Mouse (Mus musculus): Measurements from ENCODE around the gene Calb2. TPM values are rescaled to one million over a fixed set of nuclear protein-coding genes. Genes with fewer than 3 reads are reported as not detected.

Calb2 gene
- not detected for polyA plus RNA-seq (2014; fragmentation: Illumina TruSeq; extraction: RNeasy Lipid Tissue Mini Kit (QIAGEN cat#74804); ENCODE audit: low read depth, low replicate concordance)

GRCm38 (mm10) chr8:110168046-110168445, at the start of gene Calb2:
Gene Calb2 (minus strand): TSS chr8:110168210.

GRCm38 (mm10) chr8:110215365-110215764, 47.4 kb upstream of the Calb2 start, which contains the start of gene Cmtr2:
Gene Cmtr2 (plus strand): TSS chr8:110215665.

GRCm38 (mm10) chr8:110102653-110103052, 65.4 kb downstream of the Calb2 start, which contains the start of gene Gm17720:
Gene Gm17720 (minus strand): TSS chr8:110102753.

GRCm38 (mm10) chr8:110100907-110101306, 67.1 kb downstream of the Calb2 start, which contains the start of gene Gm21964:
Gene Gm21964 (plus strand): TSS chr8:110101207.

Other genes with a start within 250 kb of the Calb2 start
- 8.0 TPM for gene Marveld3, start 206.0 kb downstream of the Calb2 start, polyA plus RNA-seq (2014; fragmentation: Illumina TruSeq; extraction: RNeasy Lipid Tissue Mini Kit (QIAGEN cat#74804); ENCODE audit: low read depth, low replicate concordance)
- 0.48 TPM for gene Tat, start 177.8 kb downstream of the Calb2 start, polyA plus RNA-seq (2014; fragmentation: Illumina TruSeq; extraction: RNeasy Lipid Tissue Mini Kit (QIAGEN cat#74804); ENCODE audit: low read depth, low replicate concordance)
- gene Chst4, start 128.5 kb downstream of the Calb2 start, polyA plus RNA-seq (2014; fragmentation: Illumina TruSeq; extraction: RNeasy Lipid Tissue Mini Kit (QIAGEN cat#74804); ENCODE audit: low read depth, low replicate concordance): 3.2 TPM
- gene Zfp612, start 88.5 kb downstream of the Calb2 start, polyA plus RNA-seq (2014; fragmentation: Illumina TruSeq; extraction: RNeasy Lipid Tissue Mini Kit (QIAGEN cat#74804); ENCODE audit: low read depth, low replicate concordance): 11.3 TPM
- gene Gm21964, start 67.0 kb downstream of the Calb2 start, polyA plus RNA-seq (2014; fragmentation: Illumina TruSeq; extraction: RNeasy Lipid Tissue Mini Kit (QIAGEN cat#74804); ENCODE audit: low read depth, low replicate concordance): not detected
- gene Gm17720, start 65.5 kb downstream of the Calb2 start, polyA plus RNA-seq (2014; fragmentation: Illumina TruSeq; extraction: RNeasy Lipid Tissue Mini Kit (QIAGEN cat#74804); ENCODE audit: low read depth, low replicate concordance): not detected
- gene Cmtr2, start 47.5 kb upstream of the Calb2 start, polyA plus RNA-seq (2014; fragmentation: Illumina TruSeq; extraction: RNeasy Lipid Tissue Mini Kit (QIAGEN cat#74804); ENCODE audit: low read depth, low replicate concordance): 4.3 TPM
- gene Hydin, start 98.8 kb upstream of the Calb2 start, polyA plus RNA-seq (2014; fragmentation: Illumina TruSeq; extraction: RNeasy Lipid Tissue Mini Kit (QIAGEN cat#74804); ENCODE audit: low read depth, low replicate concordance): 1.5 TPM